Mouse (Mus musculus): ENCODE data around the gene Mplkip. TPM values are rescaled to one million over a fixed set of nuclear protein-coding genes. Genes with fewer than 3 reads are reported as not detected.

Gene Mplkip
- polyA plus RNA-seq, 1 experiment from 2014 or later = 29.6 TPM

DNA sequence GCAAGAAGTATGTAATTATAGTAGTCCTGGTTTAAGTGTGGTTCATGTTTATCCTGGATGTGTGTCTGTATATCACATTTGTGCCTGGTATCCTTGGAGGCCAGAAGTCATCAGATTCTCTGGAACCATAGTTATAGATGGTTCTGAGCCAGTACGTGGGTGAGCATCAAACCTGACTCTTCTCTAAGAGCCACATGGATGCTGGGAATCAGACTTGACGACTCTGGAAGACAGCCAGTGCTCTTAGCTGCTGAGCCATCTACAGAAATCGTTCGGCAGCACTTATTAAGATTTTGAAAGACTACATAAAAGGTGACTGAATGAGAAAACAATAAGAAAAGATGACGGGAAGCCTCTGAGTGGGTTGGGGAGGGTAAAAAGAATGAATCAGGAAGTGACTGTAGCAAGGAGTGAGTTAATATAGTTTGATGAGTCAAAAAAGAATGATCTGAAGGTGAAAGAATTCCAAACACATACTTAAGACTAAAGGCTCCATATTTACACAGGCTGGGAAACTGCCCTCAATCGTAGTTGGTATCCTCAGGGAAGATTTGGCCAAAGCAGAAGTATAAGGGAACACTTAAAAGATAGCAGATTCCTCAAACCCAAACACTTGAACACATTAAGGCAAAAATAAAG, 10.3 kb downstream of the Mplkip start:
- no peak overlapping the region for H3K27ac ChIP-seq (ENCODE audit: low read depth, low read length)
- 65% methylated on average over 6 of the region's 6 CpGs for WGBS
- H3K4me2 ChIP-seq (replicated peaks; ENCODE audit: low read depth) = no peak overlapping the region
- no peak overlapping the region for H3K4me3 ChIP-seq (ENCODE audit: low read depth, low read length)
- no peaks in the 10 kb centered on the region for H3K36me3 ChIP-seq (ENCODE audit: control insufficient read depth, insufficient read depth)
- no peak overlapping the region for H3K9ac ChIP-seq (ENCODE audit: low read depth, low read length)
- no peak for TF ChIP-seq CTCF (IDR thresholded peaks at IDR 0.05; ENCODE audit: low read depth)
- no peaks in the 10 kb centered on the region for H3K9me3 ChIP-seq (ENCODE audit: control insufficient read depth)
- no peaks in the 10 kb centered on the region for H3K4me1 ChIP-seq (replicated peaks; ENCODE audit: control insufficient read depth, insufficient read depth, low read length)
- ATAC-seq = no peak
- no peaks in the 10 kb centered on the region for H3K27me3 ChIP-seq (replicated peaks; ENCODE audit: control insufficient read depth, insufficient read depth, low read length)

GRCm38 (mm10) chr13:17708784-17709311, 13.9 kb downstream of the Mplkip start:
- WGBS = 77% methylated on average over 5 of the region's 5 CpGs
- Histone ChIP-seq H3K4me1 (replicated peaks; ENCODE audit: control insufficient read depth, insufficient read depth, low read length) (no peaks in the 10 kb centered on the region), H3K27ac (ENCODE audit: low read depth, low read length) (no peak overlapping the region), H3K9ac (ENCODE audit: low read depth, low read length) (no peak overlapping the region), H3K4me3 (ENCODE audit: low read depth, low read length) (no peak overlapping the region), H3K4me2 (replicated peaks; ENCODE audit: low read depth) (no peak overlapping the region), H3K36me3 (ENCODE audit: control insufficient read depth, insufficient read depth) (no peaks in the 10 kb centered on the region), H3K27me3 (replicated peaks; ENCODE audit: control insufficient read depth, insufficient read depth, low read length) (no peaks in the 10 kb centered on the region), H3K9me3 (ENCODE audit: control insufficient read depth) (no peaks in the 10 kb centered on the region)
- no peak for TF ChIP-seq CTCF (IDR thresholded peaks at IDR 0.05; ENCODE audit: low read depth)
- ATAC-seq = no peak

DNA sequence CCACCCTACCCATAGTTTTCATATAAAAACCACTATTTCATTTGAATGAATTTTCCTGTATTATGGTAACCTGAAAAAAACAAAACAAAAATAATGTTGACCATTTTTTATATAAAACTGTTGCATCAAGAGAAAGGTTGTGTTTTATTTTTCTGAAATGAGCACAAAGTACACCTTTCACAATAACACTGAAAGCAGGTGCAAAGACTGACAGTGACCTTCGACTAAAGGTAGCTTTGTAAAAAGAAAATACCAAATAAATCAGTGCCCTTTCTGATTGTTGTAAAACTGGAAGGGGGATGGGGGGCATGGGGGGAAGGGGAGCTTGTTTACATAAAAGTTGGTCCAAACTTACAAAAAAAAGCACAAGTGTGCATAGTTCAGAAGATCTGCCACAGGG, 22.4 kb downstream of the Mplkip start:
- ATAC-seq = no peak
- Histone ChIP-seq H3K27ac (ENCODE audit: low read depth, low read length) (no peak overlapping the region), H3K9me3 (ENCODE audit: control insufficient read depth) (no peaks in the 10 kb centered on the region), H3K9ac (ENCODE audit: low read depth, low read length) (no peak overlapping the region), H3K4me2 (replicated peaks; ENCODE audit: low read depth) (no peak overlapping the region), H3K4me3 (ENCODE audit: low read depth, low read length) (no peak overlapping the region), H3K27me3 (replicated peaks; ENCODE audit: control insufficient read depth, insufficient read depth, low read length) (no peaks in the 10 kb centered on the region), H3K36me3 (ENCODE audit: control insufficient read depth, insufficient read depth) (peaks cover 33% of the 10 kb centered on the region), H3K4me1 (replicated peaks; ENCODE audit: control insufficient read depth, insufficient read depth, low read length) (no peaks in the 10 kb centered on the region)
- no peak for TF ChIP-seq CTCF (IDR thresholded peaks at IDR 0.05; ENCODE audit: low read depth)
- 71% methylated on average over 1 of the region's 1 CpGs for WGBS

DNA sequence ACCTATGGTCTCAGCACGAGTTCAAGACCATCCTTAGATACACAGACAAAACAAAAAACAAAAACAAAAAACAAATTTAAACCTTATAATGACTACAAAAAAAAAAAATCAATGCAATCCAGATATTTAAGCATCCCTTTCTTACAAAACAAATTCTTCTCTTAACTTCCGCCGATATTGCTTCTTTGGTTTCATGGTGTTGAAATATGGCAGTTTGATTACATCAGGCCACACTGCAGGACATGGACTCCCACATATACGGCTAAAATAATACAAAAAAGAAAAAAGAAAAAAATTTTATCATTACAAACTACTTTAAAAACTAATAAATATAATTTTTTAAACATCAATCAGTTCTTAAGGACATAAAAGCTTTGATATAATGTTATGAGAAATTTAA, 32.9 kb downstream of the Mplkip start:
- Histone ChIP-seq H3K27ac (ENCODE audit: low read depth, low read length) (no peak overlapping the region), H3K4me2 (replicated peaks; ENCODE audit: low read depth) (no peak overlapping the region), H3K9ac (ENCODE audit: low read depth, low read length) (no peak overlapping the region), H3K4me3 (ENCODE audit: low read depth, low read length) (no peak overlapping the region), H3K9me3 (ENCODE audit: control insufficient read depth) (no peaks in the 10 kb centered on the region), H3K27me3 (replicated peaks; ENCODE audit: control insufficient read depth, insufficient read depth, low read length) (no peaks in the 10 kb centered on the region), H3K4me1 (replicated peaks; ENCODE audit: control insufficient read depth, insufficient read depth, low read length) (no peaks in the 10 kb centered on the region), H3K36me3 (ENCODE audit: control insufficient read depth, insufficient read depth) (peaks cover 12% of the 10 kb centered on the region)
- TF ChIP-seq CTCF (IDR thresholded peaks at IDR 0.05; ENCODE audit: low read depth) = no peak
- WGBS = 86% methylated on average over 4 of the region's 4 CpGs
- ATAC-seq = no peak

DNA sequence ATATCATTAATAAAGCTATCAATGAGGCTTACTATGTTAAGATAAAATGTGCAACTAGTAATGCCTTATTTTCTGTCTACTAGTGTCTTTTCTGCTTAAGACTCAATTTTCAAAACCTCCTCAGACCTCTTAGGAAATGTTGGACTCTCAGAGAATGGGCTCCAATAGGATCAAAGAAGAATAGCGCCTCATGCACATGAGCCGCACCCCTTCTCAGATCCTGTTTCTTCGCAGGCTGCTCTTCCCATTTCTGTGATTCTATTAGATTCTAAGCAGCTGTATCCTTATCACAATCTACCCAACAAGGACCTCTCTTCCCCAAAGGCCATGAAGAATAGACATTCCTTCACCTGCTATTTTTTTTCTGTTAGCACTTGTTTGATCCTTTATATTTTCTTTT, 33.8 kb downstream of the Mplkip start:
- no peak for TF ChIP-seq CTCF (IDR thresholded peaks at IDR 0.05; ENCODE audit: low read depth)
- no peak overlapping the region for H3K4me2 ChIP-seq (replicated peaks; ENCODE audit: low read depth)
- peaks cover 12% of the 10 kb centered on the region for H3K36me3 ChIP-seq (ENCODE audit: control insufficient read depth, insufficient read depth)
- no peaks in the 10 kb centered on the region for H3K27me3 ChIP-seq (replicated peaks; ENCODE audit: control insufficient read depth, insufficient read depth, low read length)
- no peak overlapping the region for H3K27ac ChIP-seq (ENCODE audit: low read depth, low read length)
- no peak overlapping the region for H3K4me3 ChIP-seq (ENCODE audit: low read depth, low read length)
- no peak overlapping the region for H3K9ac ChIP-seq (ENCODE audit: low read depth, low read length)
- WGBS = 89% methylated on average over 3 of the region's 3 CpGs
- H3K9me3 ChIP-seq (ENCODE audit: control insufficient read depth) = no peaks in the 10 kb centered on the region
- ATAC-seq = no peak
- H3K4me1 ChIP-seq (replicated peaks; ENCODE audit: control insufficient read depth, insufficient read depth, low read length) = no peaks in the 10 kb centered on the region

MicroRNAs encoded within 50 kb of the gene (microRNA counts, 519-probe panel; counts per million panel counts)
- not detected for microRNA mmu-miR-466i

Small RNAs within 50 kb of the gene (microRNA-seq; reads per million reads assigned to microRNA genes)
- gene Mir466i = not detected

Other genes with a start within 250 kb of the Mplkip start
- gene Sugct, start 361 bp downstream of the Mplkip start, polyA plus RNA-seq (2015; fragmentation: Nextera tagmentation; extraction: Ambion mirVana) = 17.3 and 22.4 TPM in 2 replicates
- 10.7 and 14.0 TPM in 2 replicates for gene Cdk13, start 109.9 kb downstream of the Mplkip start, polyA plus RNA-seq (2015; fragmentation: Nextera tagmentation; extraction: Ambion mirVana)
- 107 and 110 TPM in 2 replicates for gene Rala, start 249.0 kb downstream of the Mplkip start, polyA plus RNA-seq (2015; fragmentation: Nextera tagmentation; extraction: Ambion mirVana)